Mouse (Mus musculus) layer of hippocampus, postnatal 14 days (tissue): ENCODE results near the gene Coasy. TPM values are rescaled to one million over a fixed set of nuclear protein-coding genes. Genes with fewer than 3 reads are reported as not detected.
"Not testable (repeated sequence)": the region's sequence is repeated elsewhere in the genome, so short reads cannot be mapped to it uniquely, and the experiment has no call there.

ENCODE experiments used
- DNase-seq, 2 experiments: peaks; one replicate each; pipeline ENCODE4 v3.0.0; 2021 to 2022; ENCODE audit warnings: low spot score in 2 of 2, mixed read lengths in 1 of 2
- total RNA-seq, 2 experiments: library from RNA; stranded (reverse); gene quantifications; 2 replicates each; pipeline ENCODE4 v1.2.3; 2021

Gene Coasy
- total RNA-seq, 2 experiments from 2014 or later: 32.6 to 35.7 TPM

DNA sequence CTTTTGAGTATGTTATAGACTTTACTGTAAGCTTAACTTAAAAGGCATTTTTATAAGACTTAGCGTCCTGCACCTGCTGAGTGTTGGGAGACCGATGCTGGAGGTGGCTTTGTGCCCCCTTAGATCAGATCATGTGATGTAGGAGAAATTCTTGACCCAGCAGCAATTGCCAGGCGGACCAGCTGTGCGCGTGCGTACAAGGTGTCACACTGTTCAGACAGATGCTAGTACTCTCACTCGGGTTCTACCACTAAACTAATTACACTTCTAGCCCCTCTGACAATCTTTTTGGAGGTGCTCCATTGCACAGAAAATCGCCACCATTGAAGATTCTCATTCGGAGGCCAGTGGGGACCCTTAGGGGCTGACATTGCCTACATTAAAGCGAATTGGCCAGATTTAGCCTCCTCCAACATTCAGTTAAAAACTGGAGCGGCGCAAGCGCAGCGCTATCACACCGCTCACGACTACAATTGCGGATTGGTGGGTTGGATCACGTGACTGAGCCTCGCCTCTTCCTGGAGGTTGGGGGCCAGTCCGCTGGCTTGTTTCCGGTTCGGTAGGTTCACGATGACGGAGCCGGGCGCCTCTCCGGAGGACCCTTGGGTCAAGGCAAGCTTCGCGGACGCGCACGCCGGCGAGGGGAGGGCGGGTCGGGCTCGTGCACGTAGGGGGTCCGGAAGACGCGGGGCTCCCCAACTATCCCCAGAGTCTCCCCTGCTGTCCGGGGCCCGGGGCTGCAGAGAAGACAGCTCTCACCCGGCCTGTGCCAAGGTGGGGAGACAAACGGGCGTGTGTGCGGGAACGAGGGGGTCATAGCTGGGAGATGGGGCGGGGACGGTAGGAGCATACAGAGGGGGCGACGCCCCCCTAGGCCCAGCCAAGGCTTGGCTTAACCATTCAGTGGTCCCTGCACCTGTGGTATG is 4.7 kb downstream of the Coasy start, which contains the start of gene Mlx:
Gene Mlx, plus strand, starts transcription at position 522 of the 926 bp plus-strand sequence.
- peak; percentile 88 to 94 for DNase-seq

DNA sequence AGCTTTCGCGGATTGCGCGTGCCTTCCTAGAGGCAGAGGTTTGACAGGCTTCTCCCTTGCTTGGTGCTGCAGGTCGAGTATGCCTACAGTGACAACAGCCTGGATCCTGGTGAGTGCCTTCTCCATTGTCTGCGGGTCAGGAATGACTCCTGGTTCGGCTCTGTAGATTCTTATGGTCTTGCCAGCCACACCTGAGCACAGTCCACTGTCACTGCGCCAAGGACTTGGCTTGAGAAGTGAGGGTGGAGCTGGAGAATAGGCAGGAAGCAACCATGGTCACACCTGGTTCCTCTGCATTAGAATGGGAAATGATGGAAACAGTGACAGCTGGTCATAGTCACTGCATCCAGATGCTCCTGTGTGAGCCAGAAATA is 5.3 kb downstream of the Coasy start:
- DNase-seq: no peak

DNA sequence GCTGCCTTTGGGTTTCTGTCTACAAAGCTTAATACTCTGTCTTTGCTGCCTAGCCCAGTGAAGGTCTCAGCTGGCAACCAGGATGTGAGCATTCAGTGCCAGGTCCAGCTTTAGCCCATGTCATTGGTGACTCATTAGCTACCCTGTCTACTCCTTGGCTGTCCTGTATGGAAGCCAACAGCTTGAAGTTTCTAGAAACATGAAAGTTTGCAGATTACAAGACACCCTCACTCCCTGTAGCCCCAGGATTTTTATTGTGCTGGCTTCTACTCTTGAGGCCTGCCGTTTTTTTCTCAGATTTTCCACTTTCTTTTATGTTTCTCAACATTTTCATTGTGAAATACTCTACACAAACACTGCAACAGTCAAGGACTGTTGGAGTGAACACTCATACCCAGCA is 7.6 kb downstream of the Coasy start:
- DNase-seq: no peak

DNA sequence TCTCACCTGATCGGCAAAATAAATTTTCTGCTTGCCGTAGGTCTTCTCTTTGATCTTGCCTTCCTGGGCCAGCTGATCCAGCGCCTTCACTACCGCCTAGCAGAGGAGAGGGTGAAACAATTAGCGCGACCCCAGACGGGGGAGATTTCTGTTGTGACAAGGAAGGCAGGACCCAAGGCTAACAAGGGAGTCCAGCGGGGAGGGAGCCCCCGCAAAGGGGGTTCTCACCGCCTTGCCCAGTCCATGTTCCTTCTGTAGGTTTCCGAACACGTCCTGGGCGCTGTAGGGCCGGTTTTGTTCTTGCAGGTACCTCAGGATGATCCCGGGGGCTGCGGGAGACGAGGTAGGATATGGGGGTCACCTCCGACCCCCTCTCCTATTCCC is 12.6 kb downstream of the Coasy start:
- DNase-seq: peak in 1 of 2 experiments; percentile 44

DNA sequence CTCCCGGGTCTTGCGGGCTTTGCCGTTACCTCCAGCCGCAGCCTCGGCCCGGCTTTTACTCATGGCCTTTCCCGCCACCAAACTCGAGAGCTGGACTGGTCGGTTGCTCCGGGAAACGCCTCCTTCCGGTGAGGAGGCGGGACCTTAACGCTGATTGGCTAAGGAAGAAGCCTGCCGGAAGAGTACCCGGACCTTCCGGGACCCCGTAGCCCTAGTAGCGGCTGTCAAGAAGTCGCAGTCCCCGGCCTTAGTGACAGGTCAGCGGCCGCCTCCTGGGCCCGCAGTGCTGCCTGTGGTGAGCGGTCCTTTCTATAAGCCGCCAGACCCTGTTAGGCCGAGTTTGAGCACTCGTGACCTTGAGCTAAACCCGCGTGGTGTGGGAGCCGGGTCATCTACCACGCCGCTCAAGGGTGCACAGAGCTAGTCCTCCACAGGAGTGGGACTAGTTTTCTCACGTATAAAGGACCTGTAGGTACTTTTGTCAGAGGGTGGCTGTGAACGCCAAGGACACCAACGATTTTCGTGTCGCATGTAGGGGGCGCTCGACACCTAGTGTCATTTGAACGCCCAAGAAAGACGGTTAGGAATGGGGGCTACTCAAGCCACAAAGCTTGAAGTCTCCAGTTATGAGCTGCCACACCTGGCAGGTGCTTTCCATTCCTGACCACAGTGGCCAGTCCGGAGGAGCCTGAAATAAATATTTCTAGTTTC is 13.1 kb downstream of the Coasy start, which contains the start of gene Psmc3ip:
Gene Psmc3ip, minus strand, starts transcription at position 123 of the 711 bp plus-strand sequence.
- DNase-seq: peak; percentile 91 to 95

DNA sequence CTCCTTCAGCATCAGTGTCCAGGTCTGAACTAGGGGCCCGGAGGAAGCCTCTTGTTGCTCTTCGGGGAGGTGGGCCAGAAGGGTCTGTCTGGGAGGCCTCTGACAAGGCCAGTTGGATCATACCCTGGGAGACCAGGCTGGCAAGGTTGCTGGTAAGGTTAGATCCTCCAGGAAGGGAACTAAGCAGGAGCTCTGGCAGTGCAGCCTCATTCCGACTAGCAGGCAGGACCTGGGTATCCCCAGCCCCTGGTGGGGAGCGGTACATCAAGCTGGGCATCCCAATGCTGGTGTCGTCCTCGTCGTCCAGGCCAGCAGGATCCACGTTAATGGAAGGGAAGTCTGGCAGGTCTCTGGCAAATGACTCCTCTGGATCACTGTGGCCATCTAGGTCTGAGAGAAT is 15.9 kb downstream of the Coasy start:
- DNase-seq: no peak

DNA sequence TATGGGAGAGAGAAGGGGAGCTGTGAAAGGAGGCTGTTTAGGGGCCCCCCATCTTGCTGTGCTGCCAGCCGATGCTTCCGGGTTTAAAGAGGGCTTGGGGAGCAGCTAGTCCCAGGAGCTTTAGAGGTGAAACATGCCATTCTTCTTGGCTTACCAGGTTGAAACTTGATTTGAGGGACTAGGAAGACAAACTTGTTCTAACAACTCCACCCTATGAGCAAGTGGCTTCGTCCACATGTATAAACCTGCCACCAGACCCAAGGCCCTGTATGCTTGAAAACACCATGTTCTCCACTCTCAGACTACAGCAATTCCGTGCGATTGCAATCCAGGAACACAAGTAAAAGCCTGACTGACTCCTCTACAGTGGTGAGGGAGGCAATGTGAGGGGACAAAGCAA is 20.6 kb downstream of the Coasy start:
- DNase-seq: no peak

DNA sequence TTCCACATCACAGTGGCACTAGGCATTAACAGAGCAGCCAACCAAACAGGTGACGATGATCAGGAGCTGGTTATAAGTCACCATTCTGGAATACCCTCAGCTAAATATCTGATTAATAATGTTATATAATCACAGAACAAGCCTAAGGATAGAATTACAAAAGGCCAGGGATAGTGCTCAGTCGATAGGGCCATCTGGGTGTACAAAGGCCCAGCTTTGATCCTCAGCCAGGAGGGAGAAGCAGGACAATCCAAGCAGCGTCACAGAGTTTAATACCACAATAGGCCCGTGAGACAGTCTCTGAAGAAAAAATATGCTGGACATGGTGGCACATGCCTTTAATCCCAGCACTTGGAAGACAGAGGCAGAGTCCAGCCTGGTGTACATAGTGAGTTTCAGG is 27.0 kb downstream of the Coasy start:
- DNase-seq: no peak

DNA sequence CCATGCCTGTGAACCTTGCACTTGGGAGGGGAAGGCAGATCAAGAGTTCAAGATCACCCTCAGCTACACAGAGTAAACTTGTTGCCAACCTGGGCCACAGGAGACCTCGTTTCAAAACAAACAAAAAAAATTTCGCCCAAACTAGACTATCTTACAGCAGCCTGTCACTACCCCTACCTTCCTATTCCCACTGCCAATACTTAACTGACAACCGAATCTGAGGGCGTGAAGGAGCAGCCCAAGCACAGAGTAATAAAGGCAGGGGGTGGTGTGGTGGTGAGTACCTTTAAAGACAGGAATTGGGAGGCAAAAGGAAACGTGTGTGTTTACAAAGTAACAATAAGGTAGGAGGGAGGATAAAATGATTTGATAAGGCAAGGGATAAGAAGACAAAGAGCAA is 28.3 kb downstream of the Coasy start:
- no peak for DNase-seq

DNA sequence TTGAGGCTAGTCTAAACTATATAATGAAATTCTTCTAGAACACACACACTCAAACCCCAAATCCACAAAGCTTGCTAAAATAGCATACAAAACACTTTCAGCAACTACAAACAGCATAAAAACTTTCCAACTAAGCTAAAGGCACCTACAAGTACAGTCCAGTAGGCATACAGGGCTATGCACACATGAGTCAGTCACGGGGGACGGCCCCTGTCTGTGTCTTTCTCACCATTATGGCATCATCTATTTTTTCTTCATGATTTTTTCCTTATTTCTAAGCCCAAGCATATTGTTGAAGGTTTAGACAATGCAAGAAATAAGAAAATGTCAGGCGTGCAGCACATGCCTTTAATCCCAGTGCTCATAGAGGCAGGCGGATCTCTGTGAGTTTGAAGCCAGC is 28.8 kb downstream of the Coasy start:
- DNase-seq: no peak

DNA sequence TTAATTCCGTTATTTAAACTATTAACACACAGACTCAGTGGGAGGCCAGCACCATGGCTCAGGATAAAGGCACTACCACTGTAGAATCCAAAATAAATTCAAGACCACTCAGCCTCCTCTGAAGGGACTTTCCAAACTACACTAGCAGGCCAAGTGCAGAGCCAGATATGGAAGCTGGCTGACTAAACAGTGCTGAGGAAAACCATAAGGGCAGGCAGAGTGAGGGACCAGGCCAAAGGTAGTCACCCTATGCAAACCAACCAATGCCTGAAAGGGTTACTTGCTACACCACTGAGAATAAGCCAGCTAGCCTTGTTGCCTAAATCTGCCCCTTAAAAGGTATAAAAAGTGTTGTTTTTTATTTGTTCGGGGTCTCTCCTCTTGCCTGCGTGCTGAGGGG is 29.8 kb downstream of the Coasy start:
- no peak for DNase-seq

DNA sequence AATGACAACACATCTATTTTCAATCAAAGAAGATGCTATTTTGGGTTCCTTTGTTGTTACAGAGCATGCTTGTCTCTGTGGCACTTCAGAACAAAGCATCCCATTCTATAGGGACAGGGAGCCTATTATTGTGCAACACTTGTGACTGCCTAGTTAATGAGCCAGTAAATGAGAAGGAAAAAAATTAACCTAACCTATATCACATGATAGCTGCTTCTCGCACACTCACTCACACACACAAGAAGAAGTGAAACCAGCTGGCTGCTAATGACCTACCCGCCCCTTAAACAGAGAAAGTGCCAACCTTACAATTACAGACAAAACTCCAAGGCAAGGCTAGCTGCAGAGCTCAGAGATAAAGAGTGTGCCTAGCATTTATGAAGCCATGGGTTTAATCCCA is 33.2 kb downstream of the Coasy start:
- DNase-seq: no peak

DNA sequence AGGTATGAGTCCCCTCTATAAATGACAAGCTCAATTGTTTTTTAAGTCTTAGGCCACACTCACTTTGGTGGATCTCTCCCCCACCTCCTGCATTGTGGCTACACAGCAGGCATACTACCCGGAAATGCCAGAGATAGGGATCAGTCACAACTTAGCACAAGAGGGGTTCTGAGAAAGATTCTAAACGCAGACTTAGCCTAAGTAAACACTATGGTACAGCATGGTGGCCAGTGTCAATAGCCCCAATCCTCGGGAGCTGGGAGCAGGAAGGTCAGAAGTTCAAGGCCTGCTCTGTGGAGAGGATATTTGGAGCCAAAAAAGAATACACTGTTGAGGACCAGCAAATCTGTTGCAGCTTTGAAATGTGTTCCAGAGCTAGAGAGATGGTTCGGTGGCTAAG is 35.7 kb downstream of the Coasy start:
- DNase-seq: no peak

DNA sequence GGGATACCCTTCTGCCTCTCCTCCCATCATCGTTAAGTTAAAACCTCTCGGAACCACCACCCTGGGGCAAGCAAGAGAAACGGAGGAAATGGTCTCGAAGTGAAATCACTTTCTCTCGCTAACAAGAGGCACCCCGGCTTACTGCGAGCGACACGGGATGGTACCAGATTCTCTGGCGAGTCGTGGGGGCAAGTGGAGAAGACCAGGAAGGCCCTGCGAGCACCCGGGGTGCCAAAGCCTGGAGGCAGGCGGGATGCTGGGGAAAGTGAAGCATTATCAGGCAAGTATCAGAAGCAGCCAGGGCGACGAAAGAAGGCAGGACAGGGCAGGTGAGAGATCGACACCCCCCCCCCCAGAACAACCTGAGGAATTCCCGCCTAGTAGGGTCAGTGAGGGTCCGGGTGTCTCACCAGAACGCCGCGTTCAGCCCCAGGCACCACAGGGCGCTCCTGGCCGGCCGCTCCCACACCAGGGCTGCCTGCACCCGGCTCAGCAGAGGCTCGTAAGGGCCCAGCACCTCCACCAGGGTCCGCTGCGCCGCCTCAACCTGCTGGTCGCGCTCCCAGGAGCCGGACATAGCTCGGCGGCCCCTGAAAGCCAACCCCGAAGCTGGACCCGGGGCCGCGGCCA is 36.9 kb downstream of the Coasy start:
- no peak for DNase-seq

DNA sequence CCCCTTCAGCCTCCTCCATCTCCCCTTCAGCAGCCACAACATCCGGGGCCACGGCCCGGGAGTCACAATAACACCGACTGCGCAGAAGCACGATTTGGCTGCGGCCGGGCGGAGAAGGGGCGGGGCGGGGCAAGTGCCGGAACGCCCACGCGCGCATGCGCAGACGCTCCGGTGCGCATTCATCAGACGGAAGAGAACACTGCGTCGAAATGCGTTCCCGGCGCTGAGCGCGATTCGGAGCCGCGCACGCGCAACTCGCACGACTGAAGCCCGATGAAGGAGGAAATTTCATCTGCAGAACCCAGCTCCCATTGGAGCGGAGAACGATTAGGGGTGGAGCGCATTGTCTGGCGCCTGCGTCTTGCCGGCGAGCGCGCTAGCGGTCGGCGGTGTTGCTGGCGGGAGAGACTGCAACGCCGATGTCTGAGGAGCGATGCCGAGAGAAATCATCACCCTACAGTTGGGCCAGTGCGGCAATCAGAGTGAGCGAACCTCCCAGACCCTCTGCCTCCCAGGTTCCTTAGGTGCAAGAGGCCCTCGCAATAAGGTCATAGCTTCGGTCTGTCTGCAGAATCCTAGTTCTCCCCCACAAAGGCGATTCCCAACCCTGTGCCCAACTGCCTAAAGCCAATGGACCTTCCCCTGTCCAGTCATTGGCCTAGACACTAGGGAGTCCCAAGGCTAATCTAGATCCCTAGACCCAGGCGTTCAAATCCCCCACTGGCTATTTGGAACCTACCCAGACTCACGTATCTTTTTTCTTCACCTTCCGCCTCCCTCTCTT is 37.6 kb downstream of the Coasy start, which contains the start of the genes Retreg3 and Tubg1:
Gene Retreg3, minus strand, starts transcription at position 133 of the 784 bp plus-strand sequence.
Gene Tubg1, plus strand, starts transcription at position 178 of the 784 bp plus-strand sequence.
- peak; percentile 99 for DNase-seq

DNA sequence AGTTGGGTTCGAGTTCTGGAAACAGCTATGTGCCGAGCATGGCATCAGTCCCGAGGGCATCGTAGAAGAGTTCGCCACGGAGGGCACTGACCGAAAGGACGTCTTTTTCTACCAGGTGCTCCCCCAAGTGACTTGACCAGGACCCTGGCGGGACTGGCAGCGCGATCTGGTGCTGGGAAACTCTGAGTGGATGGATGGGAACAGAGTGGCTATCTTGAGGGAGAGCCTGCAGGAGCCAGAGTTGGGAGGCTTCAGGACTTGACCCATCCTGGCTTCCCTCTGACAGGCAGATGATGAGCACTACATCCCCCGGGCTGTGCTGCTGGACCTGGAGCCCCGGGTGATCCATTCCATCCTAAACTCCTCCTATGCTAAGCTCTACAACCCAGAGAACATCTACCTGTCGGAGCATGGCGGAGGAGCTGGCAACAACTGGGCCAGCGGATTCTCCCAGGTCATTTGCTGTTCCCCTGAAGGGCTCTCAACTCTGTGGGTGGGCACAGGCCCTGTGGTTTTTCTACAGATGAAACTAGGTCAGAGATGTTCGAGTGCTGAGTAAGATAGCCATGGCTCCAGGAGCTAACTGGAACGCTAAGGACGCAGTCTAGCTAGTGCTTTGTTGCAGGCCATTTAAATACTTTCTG is 38.3 kb downstream of the Coasy start:
- DNase-seq: no peak

DNA sequence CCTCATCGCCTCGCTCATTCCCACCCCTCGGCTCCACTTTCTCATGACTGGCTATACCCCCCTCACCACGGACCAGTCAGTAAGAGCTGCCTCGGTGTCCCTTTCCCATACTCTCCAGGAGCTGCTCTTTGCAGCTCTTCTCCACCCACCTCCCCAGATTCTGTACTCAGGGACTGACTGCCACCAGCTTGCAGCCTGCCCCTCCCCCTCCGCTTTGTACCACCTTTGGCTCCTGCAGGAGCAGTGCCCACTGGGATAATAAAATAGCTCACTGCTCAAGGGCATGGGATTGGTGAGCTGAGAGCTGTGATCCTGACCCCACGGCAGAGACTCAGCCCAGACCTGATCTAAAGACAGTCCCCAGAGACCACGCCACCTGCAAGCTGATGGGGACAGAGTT is 42.1 kb downstream of the Coasy start:
- not testable (repeated sequence) for DNase-seq

DNA sequence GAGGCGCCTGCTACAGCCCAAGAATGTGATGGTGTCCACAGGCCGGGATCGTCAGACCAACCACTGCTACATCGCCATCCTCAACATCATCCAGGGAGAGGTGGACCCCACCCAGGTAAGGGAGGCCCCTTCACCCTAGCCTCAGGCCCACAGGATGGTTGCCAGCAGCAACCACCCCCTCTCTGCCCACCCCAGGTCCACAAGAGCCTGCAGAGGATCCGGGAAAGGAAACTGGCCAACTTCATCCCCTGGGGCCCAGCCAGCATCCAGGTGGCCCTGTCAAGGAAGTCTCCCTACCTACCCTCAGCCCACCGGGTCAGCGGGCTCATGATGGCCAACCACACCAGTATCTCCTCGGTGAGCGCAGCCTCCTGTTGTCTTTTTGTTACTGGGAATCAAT is 42.6 kb downstream of the Coasy start:
- not testable (repeated sequence) for DNase-seq

DNA sequence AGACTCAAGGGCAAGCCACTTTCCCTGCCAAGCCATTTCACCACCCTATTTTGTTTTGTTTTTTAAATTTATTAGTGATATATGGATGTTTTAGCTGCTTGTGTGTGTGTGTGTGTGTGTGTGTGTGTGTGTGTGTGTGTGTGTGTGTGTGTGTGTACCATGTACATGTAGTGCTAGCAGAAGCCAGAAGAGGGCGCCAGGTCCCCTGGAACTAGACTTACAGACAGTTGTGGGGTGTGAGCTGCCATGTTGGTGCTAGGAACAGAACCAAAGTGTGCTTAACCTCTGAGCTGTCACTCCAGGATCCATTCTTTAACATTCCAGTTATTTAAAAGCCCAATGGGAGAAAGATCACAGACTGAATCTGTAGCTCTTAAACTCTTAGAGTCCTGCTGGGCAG is 44.7 kb downstream of the Coasy start:
- DNase-seq: no peak

DNA sequence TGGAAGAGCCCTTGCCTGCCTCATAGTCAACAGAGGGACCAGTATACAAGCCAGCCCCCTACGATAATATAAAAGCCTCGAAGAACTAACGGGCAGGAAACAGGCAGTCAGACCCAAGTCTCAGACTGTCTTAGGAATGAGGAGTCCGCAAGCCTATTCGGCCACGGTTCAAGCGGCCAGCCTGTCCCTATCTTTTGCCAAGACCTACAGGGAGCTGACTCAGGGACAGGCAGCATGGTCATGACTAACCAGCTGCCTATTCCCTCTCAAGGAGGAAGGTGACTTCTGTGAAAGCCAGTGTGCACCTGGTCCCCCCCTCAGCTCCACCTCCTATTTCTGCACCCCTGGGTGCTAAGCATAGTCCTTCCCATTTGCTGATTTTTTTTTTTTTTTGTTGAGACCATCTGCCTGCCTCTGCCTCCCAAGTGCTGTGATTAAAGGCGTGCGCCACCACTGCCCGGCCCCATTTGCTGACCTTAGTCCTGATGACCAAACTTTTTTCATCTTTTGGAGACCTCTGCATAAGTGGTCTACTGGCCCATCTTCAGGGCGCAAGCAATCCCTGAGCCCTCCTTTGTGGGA is 46.7 kb downstream of the Coasy start:
- DNase-seq: no peak
